Mouse (Mus musculus) right cerebral cortex, postnatal 10 days (tissue): ENCODE results near the gene Atf1.
"Not testable (repeated sequence)": the region's sequence is repeated elsewhere in the genome, so short reads cannot be mapped to it uniquely, and the experiment has no call there.

ENCODE experiments used
- DNase-seq, 2 experiments: peaks; one replicate each; pipeline ENCODE4 v3.0.0; 2021; ENCODE audit warnings: low spot score in 2 of 2

The Atf1 gene

GRCm38 (mm10) chr15:100307438-100308096 lies 79.9 kb downstream of the Atf1 start:
- not testable (repeated sequence) for DNase-seq
